Mouse (Mus musculus): ENCODE data around the gene Ndrg4.

GRCm38 (mm10) chr8:95700282-95700681, 23.5 kb downstream of the Ndrg4 start:
- no peak for TF ChIP-seq CTCF (IDR thresholded peaks at IDR 0.05; ENCODE audit: control insufficient read depth, insufficient read depth, insufficient read length)
- TF ChIP-seq MYOG (IDR thresholded peaks at IDR 0.05; ENCODE audit: control insufficient read depth, extremely low read depth, insufficient read length) = no peak
- no peak for TF ChIP-seq MYOD1 (IDR thresholded peaks at IDR 0.05; ENCODE audit: control insufficient read depth, insufficient read length, low read depth)
